Comparison of ENCODE assay signal across 25 mouse cellular contexts in genomic region chr2:72881554-72881953, GRCm38 (mm10).
DNase-seq lines count a peak whose midpoint lies in the region; ATAC-seq and TF ChIP-seq lines count a peak whose summit lies in the region.
"Had no signal": no experiment of that assay in that cellular context is flagged by ENCODE, and none has a peak within 500 bp of the region (broad histone marks: within the 10 kb centered on the region; RNA-seq: fewer than 3 reads in every experiment).

No protein-coding gene starts in this region.

- H3K4me2 ChIP-seq in forebrain, embryonic 12.5 days, result no peak overlapping the region
- H3K4me2 ChIP-seq: embryonic facial prominence, embryonic 15.5 days; heart, embryonic 15.5 days; hindbrain, embryonic 14.5 days; intestine, embryonic 15.5 days; limb, embryonic 13.5 days; liver, embryonic 13.5 days; midbrain, embryonic 12.5 days had no signal

- H3K36me3 ChIP-seq in forebrain, embryonic 12.5 days (replicated peaks), result no peaks in the 10 kb centered on the region
- H3K36me3 ChIP-seq: embryonic facial prominence, embryonic 15.5 days; heart, embryonic 15.5 days; intestine, embryonic 15.5 days; limb, embryonic 13.5 days; liver, embryonic 13.5 days; midbrain, embryonic 12.5 days had no signal

- H3K4me1 ChIP-seq in forebrain, embryonic 12.5 days, result no peaks in the 10 kb centered on the region
- H3K4me1 ChIP-seq: embryonic facial prominence, embryonic 15.5 days; heart, embryonic 15.5 days; intestine, embryonic 15.5 days; limb, embryonic 13.5 days; liver, embryonic 13.5 days; midbrain, embryonic 12.5 days had no signal

- peak; percentile 94 for DNase-seq in 3T3-L1 (ENCODE audit: low read depth, low spot score)
- DNase-seq in NIH3T3 (ENCODE audit: low read depth), result peak; percentile 67
- DNase-seq in brain, embryonic 14.5 days (ENCODE audit: low read depth), result peak; percentile 14
- no peak for DNase-seq in ovary, adult 18-20 months (ENCODE audit: low spot score)
- no peak for DNase-seq in spleen, adult 12 weeks (ENCODE audit: low spot score)
- no peak for DNase-seq in left cerebral cortex, postnatal 14 days (ENCODE audit: low spot score in 2 of 2)
- DNase-seq: adrenal gland, postnatal 14 days; B cell, adult 2 months; cerebellum, adult 8-10 months; heart, adult 2 months; heart, postnatal 4 days; kidney, postnatal 25 days; liver, embryonic 13.5 days; lung, adult 2 months; lung, postnatal 14 days; right cerebral cortex, postnatal 25 days; thymus, postnatal 25 days had no signal

- H3K27ac ChIP-seq in forebrain, embryonic 12.5 days, result no peak overlapping the region
- H3K27ac ChIP-seq: embryonic facial prominence, embryonic 15.5 days; heart, adult 2 months; heart, embryonic 15.5 days; hindbrain, embryonic 14.5 days; intestine, embryonic 15.5 days; limb, embryonic 13.5 days; liver, embryonic 13.5 days; midbrain, embryonic 12.5 days had no signal

- intact Hi-C loops in left cerebral cortex, postnatal 14 days (cut with DNase I), result no loop called here

- TF ChIP-seq POLR2A in brain, embryonic 14.5 days (IDR thresholded peaks at IDR 0.05; ENCODE audit: borderline replicate concordance, extremely low read depth, insufficient read depth, insufficient read length, poor library complexity, severe bottlenecking), result no peak

- no peak overlapping the region for H3K4me3 ChIP-seq in forebrain, embryonic 12.5 days (replicated peaks)
- H3K4me3 ChIP-seq: embryonic facial prominence, embryonic 15.5 days; heart, adult 2 months; heart, embryonic 15.5 days; intestine, embryonic 15.5 days; limb, embryonic 13.5 days; liver, embryonic 13.5 days; midbrain, embryonic 12.5 days had no signal

- TF ChIP-seq CTCF in brain, embryonic 14.5 days (IDR thresholded peaks at IDR 0.05; ENCODE audit: borderline replicate concordance, extremely low read depth, insufficient read depth, insufficient read length), result no peak

- peak; percentile 88 for ATAC-seq in inflammation-experienced regulatory T-cells, adult 6 months
- ATAC-seq in forebrain, embryonic 12.5 days (ENCODE audit: low FRiP score), result no peak
- ATAC-seq: intestine, embryonic 15.5 days had no signal

- WGBS in forebrain, embryonic 12.5 days, result 70% methylated on average over 2 of the region's 2 CpGs

- H3K9me3 ChIP-seq in forebrain, embryonic 12.5 days, result no peaks in the 10 kb centered on the region
- H3K9me3 ChIP-seq: embryonic facial prominence, embryonic 15.5 days; heart, embryonic 15.5 days; intestine, embryonic 15.5 days; limb, embryonic 13.5 days; liver, embryonic 13.5 days; midbrain, embryonic 12.5 days had no signal

- no peaks in the 10 kb centered on the region for H3K27me3 ChIP-seq in forebrain, embryonic 12.5 days
- H3K27me3 ChIP-seq: embryonic facial prominence, embryonic 15.5 days; heart, embryonic 15.5 days; intestine, embryonic 15.5 days; limb, embryonic 13.5 days; liver, embryonic 13.5 days; midbrain, embryonic 12.5 days had no signal

- H3K9ac ChIP-seq in forebrain, embryonic 12.5 days, result no peak overlapping the region
- H3K9ac ChIP-seq: embryonic facial prominence, embryonic 15.5 days; heart, embryonic 15.5 days; hindbrain, embryonic 14.5 days; intestine, embryonic 15.5 days; limb, embryonic 13.5 days; liver, embryonic 13.5 days; midbrain, embryonic 12.5 days had no signal

Comparison
In these comparisons a context has a peak if more than half of its experiments do, and no peak if none do; other contexts are left out.
1. DNase-seq: peak in 3T3-L1 (single experiment), NIH3T3 (single experiment) and brain, embryonic 14.5 days (single experiment); none in ovary, adult 18-20 months (single experiment), spleen, adult 12 weeks (single experiment) and left cerebral cortex, postnatal 14 days (0 of 2).